Mouse (Mus musculus) cortical plate, adult 2 months (tissue): Measurements from ENCODE around the gene Atg101.

Experiments used
- CTCF ChIP-seq: fragments of 200-500 bp; IDR thresholded peaks from 2 replicates; pipeline ENCODE4 v1.5.1; 2011; ENCODE audit warnings: mild to moderate bottlenecking, control low read depth, low read length; ENCODE audit not compliant: insufficient read depth; ENCODE audit errors: extremely low read depth
- POLR2A ChIP-seq: fragments of 200-500 bp; IDR thresholded peaks from 2 replicates; pipeline ENCODE4 v1.6.1; 2011; ENCODE audit warnings: mild to moderate bottlenecking, low read length, control low read depth; ENCODE audit not compliant: insufficient read depth; ENCODE audit errors: extremely low read depth

- TF ChIP-seq CTCF: no peak
- TF ChIP-seq POLR2A: peak; percentile 7; the same call in 1 of the 2 replicates
These were observed 16.7 kb upstream of the Atg101 start for GRCm38 (mm10) chr15:101267053-101268032.
